Mouse (Mus musculus) hindbrain, embryonic 13.5 days (tissue): Measurements from ENCODE around the gene Plxdc2. TPM values are rescaled to one million over a fixed set of nuclear protein-coding genes. Genes with fewer than 3 reads are reported as not detected.

Source experiments
- ATAC-seq: fragments of 200-750 bp; cut with Nextera tagmentation; 2 replicates; pipeline ENCODE4 v1.8.0; 2017; ENCODE audit warnings: moderate TSS enrichment; ENCODE audit not compliant: low FRiP score
- H3K27ac ChIP-seq: fragments of 300-500 bp; sonication (generic); 2 replicates; pipeline ENCODE4 v1.5.1; 2015; ENCODE audit warnings: inconsistent platforms, mild to moderate bottlenecking, moderate library complexity
- H3K27me3 ChIP-seq: fragments of 300-500 bp; sonication (generic); 2 replicates; pipeline ENCODE4 v1.6.1; 2015; ENCODE audit warnings: mild to moderate bottlenecking, inconsistent platforms
- H3K36me3 ChIP-seq: fragments of 300-500 bp; sonication (generic); 2 replicates; pipeline ENCODE4 v1.6.1; 2015; ENCODE audit warnings: mild to moderate bottlenecking, inconsistent platforms
- H3K4me1 ChIP-seq: fragments of 300-500 bp; sonication (generic); replicated peaks from 2 replicates; pipeline ENCODE4 v1.6.1; 2015; ENCODE audit warnings: inconsistent platforms
- H3K4me2 ChIP-seq: fragments of 300-500 bp; sonication (generic); 2 replicates; pipeline ENCODE4 v1.6.1; 2015; ENCODE audit warnings: inconsistent platforms, mild to moderate bottlenecking, moderate library complexity
- H3K4me3 ChIP-seq: fragments of 300-500 bp; sonication (generic); 2 replicates; pipeline ENCODE4 v1.5.1; 2015; ENCODE audit warnings: mild to moderate bottlenecking, inconsistent platforms
- H3K9ac ChIP-seq: fragments of 300-500 bp; sonication (generic); 2 replicates; pipeline ENCODE4 v1.6.1; 2015; ENCODE audit warnings: mild to moderate bottlenecking, inconsistent platforms
- H3K9me3 ChIP-seq: fragments of 300-500 bp; sonication (generic); 2 replicates; pipeline ENCODE4 v1.6.1; 2016; ENCODE audit warnings: inconsistent platforms
- WGBS: fragments of 180-500 bp; shearing (Covaris S2); methylation state at CpG from one replicate; pipeline ENCODE4 v1.1.7; 2015; 5-methylcytosine and 5-hydroxymethylcytosine counted together
- polyA plus RNA-seq: library from polyadenylated mRNA; unstranded; fragments of >200 nt; fragmentation: Nextera tagmentation; extraction: Ambion mirVana; gene quantifications from 2 replicates; pipeline ENCODE4 v1.2.1, GENCODE M21; 2015

Gene Plxdc2
- polyA plus RNA-seq, 1 experiment from 2014 or later: 23.2 TPM

DNA sequence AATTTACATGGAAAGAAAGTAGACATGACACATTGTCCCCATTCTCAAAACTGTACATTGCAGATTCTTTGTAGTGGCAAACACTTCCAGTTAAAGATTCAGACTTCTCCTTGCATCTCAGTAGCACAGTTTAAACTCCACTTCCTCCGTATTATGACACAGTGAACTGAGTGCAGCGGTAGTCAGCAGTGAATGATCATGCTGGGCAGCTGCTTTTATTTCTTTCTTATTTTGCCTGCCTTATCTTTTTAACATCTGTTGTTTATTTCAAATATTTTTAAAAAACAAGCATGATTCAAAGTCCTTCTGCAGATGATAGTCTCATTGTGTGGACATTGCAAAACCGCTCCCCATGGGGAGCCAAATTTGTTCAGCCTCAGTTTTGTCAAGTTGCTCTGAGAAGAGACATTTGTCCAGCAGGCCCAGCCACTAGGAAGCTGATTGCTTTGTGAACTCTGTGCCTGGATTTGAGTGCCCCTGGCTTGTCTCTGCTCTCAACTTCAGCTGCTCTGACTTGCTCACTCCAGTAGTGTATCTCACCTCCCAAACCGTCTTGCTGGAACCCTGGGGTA, 9.8 kb downstream of the Plxdc2 start:
- Histone ChIP-seq H3K9ac (no peak overlapping the region), H3K36me3 (no peaks in the 10 kb centered on the region), H3K4me3 (no peak overlapping the region), H3K9me3 (no peaks in the 10 kb centered on the region), H3K27me3 (no peaks in the 10 kb centered on the region), H3K4me2 (no peak overlapping the region), H3K4me1 (no peaks in the 10 kb centered on the region; the same call in 1 of the 2 replicates), H3K27ac (no peak overlapping the region)
- ATAC-seq: no peak
- 64% methylated on average over 4 of the region's 4 CpGs for WGBS

DNA sequence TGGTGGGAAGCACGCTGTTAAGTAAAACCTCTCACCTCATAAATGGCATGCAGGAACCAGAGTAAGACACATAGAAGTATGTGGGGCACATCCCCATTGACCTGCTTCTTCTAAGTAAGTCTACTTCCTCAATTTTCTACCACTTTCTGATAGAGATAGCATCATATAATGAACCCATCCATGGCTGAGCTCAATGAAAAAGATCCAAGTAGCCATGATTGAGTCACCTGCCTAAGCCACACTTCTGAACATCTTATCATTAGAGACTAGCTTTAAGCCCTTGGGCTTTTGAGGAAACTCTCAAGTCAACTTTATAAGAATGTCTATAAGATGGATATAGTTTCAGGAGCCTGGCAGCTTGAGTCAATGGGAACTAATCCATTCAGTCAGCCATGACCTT, 14.3 kb downstream of the Plxdc2 start:
- Histone ChIP-seq H3K27ac (no peak overlapping the region), H3K36me3 (no peaks in the 10 kb centered on the region), H3K4me1 (no peaks in the 10 kb centered on the region), H3K4me3 (no peak overlapping the region), H3K27me3 (no peaks in the 10 kb centered on the region), H3K9me3 (no peaks in the 10 kb centered on the region), H3K9ac (no peak overlapping the region), H3K4me2 (no peak overlapping the region)
- 89% methylated on average over 1 of the region's 1 CpGs for WGBS
- no peak for ATAC-seq

DNA sequence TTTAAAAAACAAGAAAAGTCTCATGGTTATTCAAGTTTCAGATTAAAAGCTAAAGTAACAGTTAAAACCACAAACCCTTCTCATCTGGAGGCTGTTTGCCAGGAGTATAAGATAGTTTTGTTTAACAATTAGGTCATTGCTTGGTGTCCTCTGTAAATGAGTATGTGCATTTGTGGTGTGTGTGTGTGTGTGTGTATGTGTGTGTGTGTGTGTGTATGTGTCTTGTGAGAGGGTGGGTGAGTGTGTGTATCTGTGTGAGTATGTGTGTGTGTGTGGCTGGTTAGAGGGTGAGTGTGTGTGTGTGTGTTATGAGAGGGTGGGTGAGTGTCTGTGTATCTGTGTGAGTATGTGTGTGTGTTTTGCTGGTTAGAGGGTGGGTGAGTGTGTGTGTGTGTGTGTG, 18.2 kb downstream of the Plxdc2 start:
- H3K9me3 ChIP-seq: no peaks in the 10 kb centered on the region
- no peak for ATAC-seq
- H3K36me3 ChIP-seq: no peaks in the 10 kb centered on the region

DNA sequence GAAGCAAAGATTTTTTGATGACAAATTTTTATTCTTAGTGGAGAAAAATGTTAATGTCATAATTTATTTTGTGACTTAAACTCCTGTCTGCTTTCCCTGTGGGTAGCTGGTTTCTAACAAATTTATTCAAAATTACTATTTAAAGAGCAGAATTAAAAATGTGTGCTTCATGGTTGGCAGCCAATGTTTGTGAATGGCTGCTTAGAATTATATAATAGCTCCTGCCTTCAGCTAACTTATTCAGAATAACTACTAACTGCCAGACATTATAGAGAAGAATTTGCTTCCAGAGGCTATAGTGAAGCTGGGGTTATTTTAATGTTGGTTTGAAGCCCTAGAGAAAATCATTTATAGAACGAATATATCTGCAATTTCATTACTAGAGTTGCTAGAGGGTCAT, 30.1 kb downstream of the Plxdc2 start:
- Histone ChIP-seq H3K4me2 (no peak overlapping the region), H3K4me3 (no peak overlapping the region), H3K36me3 (no peaks in the 10 kb centered on the region), H3K9me3 (no peaks in the 10 kb centered on the region), H3K4me1 (no peaks in the 10 kb centered on the region), H3K9ac (no peak overlapping the region), H3K27ac (no peak overlapping the region), H3K27me3 (no peaks in the 10 kb centered on the region)
- no peak for ATAC-seq
- WGBS: 79% methylated on average over 1 of the region's 1 CpGs

More for the DNA sequence above, 18.2 kb downstream of the Plxdc2 start:
- Histone ChIP-seq H3K27me3 (no peaks in the 10 kb centered on the region), H3K4me3 (no peak overlapping the region), H3K9ac (no peak overlapping the region), H3K27ac (no peak overlapping the region), H3K4me1 (no peaks in the 10 kb centered on the region), H3K4me2 (no peak overlapping the region)

DNA sequence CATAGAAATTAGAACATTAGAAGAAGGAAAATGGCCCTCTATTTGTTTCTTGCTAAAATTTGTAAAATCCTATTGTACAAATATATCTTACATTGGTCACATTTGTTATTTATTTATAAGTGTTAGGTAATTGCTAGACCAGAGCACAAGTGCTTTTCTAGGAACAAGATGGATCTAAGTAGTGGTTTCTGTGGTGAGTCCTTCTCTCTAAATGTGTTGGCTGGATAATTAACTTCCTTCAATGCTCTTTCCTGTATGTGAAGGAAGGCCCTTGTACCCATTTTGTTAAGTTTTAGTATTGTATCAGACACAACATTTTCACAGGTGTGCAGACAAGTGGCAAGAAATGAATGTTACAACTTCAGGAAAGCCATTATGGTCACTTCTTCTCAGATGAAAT, 30.6 kb downstream of the Plxdc2 start:
- no peak overlapping the region for H3K27ac ChIP-seq
- H3K9me3 ChIP-seq: no peaks in the 10 kb centered on the region
- no peak overlapping the region for H3K4me3 ChIP-seq
- H3K9ac ChIP-seq: no peak overlapping the region
- no peak overlapping the region for H3K4me2 ChIP-seq
- H3K4me1 ChIP-seq: no peaks in the 10 kb centered on the region
- H3K36me3 ChIP-seq: no peaks in the 10 kb centered on the region
- no peaks in the 10 kb centered on the region for H3K27me3 ChIP-seq
- ATAC-seq: no peak

DNA sequence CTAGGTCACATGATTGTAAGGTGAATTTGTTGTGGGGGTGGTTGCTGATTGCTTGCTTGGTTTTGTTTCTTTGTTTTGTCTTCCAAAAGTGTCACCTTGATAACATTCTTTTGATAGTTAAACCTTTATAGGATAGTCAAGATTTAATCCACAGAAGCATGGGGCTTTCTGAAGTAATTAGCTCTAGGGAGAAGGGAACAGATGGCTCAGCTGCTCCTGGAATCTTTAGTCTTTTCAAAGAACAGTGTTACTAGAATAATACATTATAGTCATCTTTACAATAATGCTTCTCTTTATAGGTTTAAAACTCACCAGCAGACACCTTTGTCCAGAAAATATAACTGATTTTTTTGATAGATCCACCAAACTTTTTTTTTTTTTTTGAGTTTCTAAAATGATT, 31.7 kb downstream of the Plxdc2 start:
- no peak overlapping the region for H3K9ac ChIP-seq
- no peak overlapping the region for H3K4me3 ChIP-seq
- H3K4me2 ChIP-seq: no peak overlapping the region
- ATAC-seq: no peak
- H3K9me3 ChIP-seq: no peaks in the 10 kb centered on the region
- no peak overlapping the region for H3K27ac ChIP-seq
- H3K27me3 ChIP-seq: no peaks in the 10 kb centered on the region
- H3K4me1 ChIP-seq: no peaks in the 10 kb centered on the region
- H3K36me3 ChIP-seq: no peaks in the 10 kb centered on the region

DNA sequence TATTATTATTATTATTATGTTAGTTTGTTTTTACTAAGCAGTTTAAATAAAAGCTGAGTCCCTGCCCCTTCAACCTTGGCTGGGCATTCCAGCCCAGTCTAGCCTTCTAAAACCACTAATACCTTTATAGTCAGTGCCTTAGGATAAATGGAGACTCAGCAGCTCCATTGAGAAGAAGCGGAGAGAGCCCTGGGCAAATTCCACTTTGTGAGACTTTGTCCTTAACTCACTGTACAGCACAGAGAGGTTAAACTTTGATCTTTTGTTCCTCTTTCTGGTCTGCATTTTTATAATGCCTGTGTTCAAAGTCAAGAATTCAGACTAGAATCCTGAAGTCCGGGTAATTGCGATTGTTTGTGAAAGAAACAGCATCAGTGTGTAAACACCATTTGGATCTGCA, 41.4 kb downstream of the Plxdc2 start:
- H3K9ac ChIP-seq: no peak overlapping the region
- H3K36me3 ChIP-seq: no peaks in the 10 kb centered on the region
- no peaks in the 10 kb centered on the region for H3K9me3 ChIP-seq
- no peak overlapping the region for H3K4me2 ChIP-seq
- no peaks in the 10 kb centered on the region for H3K4me1 ChIP-seq
- H3K27me3 ChIP-seq: no peaks in the 10 kb centered on the region
- WGBS: 89% methylated on average over 3 of the region's 3 CpGs
- no peak overlapping the region for H3K4me3 ChIP-seq
- H3K27ac ChIP-seq: no peak overlapping the region
- ATAC-seq: no peak

DNA sequence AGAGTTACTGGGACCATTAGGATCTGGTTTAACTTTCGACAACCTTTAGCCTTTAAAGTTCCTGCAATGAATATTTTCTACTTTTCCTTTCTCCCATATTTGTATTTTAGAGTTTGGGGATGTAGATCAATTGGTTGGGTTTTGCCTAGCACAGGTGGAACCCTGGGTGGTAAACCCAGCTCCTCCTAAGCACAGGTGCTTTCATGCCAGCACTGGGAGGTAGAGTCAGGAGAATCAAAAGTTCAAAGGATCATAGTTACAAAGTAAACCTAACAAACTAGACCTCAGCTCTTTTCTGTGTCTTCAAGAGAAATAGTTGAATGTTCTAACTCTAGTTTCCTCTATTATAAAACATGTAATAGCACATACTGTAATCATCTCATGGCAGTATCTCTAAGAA, 41.9 kb downstream of the Plxdc2 start:
- Histone ChIP-seq H3K4me1 (no peaks in the 10 kb centered on the region), H3K9ac (no peak overlapping the region), H3K4me3 (no peak overlapping the region), H3K4me2 (no peak overlapping the region), H3K27ac (no peak overlapping the region), H3K36me3 (no peaks in the 10 kb centered on the region), H3K9me3 (no peaks in the 10 kb centered on the region), H3K27me3 (no peaks in the 10 kb centered on the region)
- WGBS: 98% methylated on average over 1 of the region's 1 CpGs
- no peak for ATAC-seq

DNA sequence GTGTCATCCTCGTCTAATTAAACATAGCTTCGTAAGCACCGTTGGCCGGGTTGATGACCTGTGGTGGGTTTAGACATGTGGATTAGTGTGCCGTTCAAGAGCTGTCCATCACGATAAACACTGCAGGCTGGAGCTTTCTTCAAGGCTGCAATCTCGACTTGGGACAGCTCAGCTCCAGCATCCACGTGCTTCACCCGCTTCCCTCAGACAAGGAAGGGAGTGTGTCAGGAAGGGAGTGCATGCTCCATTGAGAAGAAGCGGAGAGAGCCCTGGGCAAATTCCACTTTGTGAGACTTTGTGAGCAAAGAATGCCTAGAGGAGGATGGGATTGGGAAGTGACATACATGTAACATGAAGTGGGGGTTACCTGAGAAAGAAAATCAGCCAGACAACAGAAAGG, 42.8 kb downstream of the Plxdc2 start:
- no peaks in the 10 kb centered on the region for H3K9me3 ChIP-seq
- 80% methylated on average over 10 of the region's 10 CpGs for WGBS
- ATAC-seq: no peak
- no peak overlapping the region for H3K9ac ChIP-seq
- H3K36me3 ChIP-seq: no peaks in the 10 kb centered on the region
- H3K4me2 ChIP-seq: no peak overlapping the region
- no peaks in the 10 kb centered on the region for H3K4me1 ChIP-seq
- no peak overlapping the region for H3K27ac ChIP-seq
- no peak overlapping the region for H3K4me3 ChIP-seq
- no peaks in the 10 kb centered on the region for H3K27me3 ChIP-seq

DNA sequence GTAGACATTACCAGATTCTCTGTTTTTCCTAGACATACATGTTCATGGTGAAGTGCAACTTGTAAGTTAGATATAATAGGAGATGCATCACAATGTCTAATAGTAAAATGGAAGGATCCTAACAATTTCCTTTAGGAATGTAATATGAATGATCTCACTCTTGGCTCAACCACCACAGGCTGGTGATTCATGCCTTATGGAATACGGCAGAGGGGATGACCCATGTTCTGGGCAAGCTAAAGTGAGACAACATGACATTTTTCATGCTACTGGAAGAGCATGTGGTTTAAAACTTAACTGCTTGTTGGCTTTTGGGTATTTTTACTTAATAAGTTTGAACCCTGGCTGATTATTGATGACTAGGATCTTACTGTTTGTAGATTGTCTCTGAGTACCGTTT, 50.4 kb downstream of the Plxdc2 start:
- Histone ChIP-seq H3K4me3 (no peak overlapping the region), H3K36me3 (no peaks in the 10 kb centered on the region), H3K4me1 (no peaks in the 10 kb centered on the region), H3K27me3 (no peaks in the 10 kb centered on the region), H3K4me2 (no peak overlapping the region), H3K27ac (no peak overlapping the region), H3K9ac (no peak overlapping the region), H3K9me3 (no peaks in the 10 kb centered on the region)
- ATAC-seq: no peak
- WGBS: 83% methylated on average over 2 of the region's 2 CpGs

DNA sequence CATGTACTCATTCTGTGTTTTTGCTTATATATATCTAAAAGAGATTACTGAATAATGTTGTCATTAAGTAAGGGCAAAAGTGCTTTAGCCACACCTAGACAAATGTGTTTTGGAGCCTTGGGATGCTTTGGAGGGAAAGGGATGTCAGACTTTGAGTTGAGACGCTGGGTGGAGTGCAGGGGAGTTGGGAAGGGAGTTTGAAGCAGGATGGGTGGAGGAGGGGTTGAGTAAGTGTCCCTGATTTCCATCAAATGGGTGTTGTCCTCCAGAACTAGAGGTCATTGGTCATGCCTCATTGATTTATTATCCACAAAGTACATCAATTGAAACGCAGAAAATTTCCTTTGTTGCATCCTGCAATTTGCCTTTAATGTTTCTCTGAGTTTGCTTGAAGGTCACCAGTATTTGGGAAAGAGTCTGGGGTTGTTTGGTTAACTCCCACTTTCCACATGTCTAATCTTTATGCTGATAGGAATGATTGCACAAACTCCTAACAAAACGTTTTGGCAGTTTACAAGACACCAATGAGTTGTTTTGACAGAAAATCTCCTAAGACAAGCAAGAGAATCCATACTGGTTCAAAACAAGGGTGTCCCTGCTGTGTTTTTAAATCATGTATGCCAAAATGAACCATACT, 58.4 kb downstream of the Plxdc2 start:
- H3K9ac ChIP-seq: no peak overlapping the region
- H3K27ac ChIP-seq: no peak overlapping the region
- ATAC-seq: no peak
- 45% methylated on average over 3 of the region's 3 CpGs for WGBS
- H3K4me2 ChIP-seq: no peak overlapping the region
- no peaks in the 10 kb centered on the region for H3K4me1 ChIP-seq
- H3K4me3 ChIP-seq: no peak overlapping the region
- H3K9me3 ChIP-seq: no peaks in the 10 kb centered on the region
- H3K27me3 ChIP-seq: no peaks in the 10 kb centered on the region
- no peaks in the 10 kb centered on the region for H3K36me3 ChIP-seq

DNA sequence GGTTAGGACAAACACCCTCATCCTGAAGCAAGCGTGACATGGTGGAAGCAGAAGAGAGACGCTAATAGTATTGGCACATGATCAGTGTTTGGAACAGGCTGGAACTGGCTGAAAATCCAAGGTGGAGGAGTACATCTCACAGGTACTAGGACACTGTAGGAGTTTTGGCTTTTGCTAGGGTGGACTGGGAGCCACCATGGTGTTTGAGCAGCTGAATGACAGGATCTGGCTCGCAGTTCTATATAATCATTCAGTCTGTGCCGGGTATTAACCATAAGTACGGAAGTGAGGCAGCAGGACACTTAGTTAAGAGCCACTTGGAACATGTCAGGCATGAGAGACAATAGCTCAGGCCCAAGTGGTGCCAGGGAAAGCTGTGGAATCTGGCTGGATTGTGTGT, 82.9 kb downstream of the Plxdc2 start:
- Histone ChIP-seq H3K9ac (no peak overlapping the region), H3K27ac (no peak overlapping the region), H3K4me3 (no peak overlapping the region), H3K4me2 (no peak overlapping the region), H3K9me3 (no peaks in the 10 kb centered on the region), H3K36me3 (no peaks in the 10 kb centered on the region), H3K27me3 (no peaks in the 10 kb centered on the region), H3K4me1 (no peaks in the 10 kb centered on the region)
- whole genome bisulfite sequencing: 93% methylated on average over 5 of the region's 5 CpGs
- ATAC-seq: no peak

DNA sequence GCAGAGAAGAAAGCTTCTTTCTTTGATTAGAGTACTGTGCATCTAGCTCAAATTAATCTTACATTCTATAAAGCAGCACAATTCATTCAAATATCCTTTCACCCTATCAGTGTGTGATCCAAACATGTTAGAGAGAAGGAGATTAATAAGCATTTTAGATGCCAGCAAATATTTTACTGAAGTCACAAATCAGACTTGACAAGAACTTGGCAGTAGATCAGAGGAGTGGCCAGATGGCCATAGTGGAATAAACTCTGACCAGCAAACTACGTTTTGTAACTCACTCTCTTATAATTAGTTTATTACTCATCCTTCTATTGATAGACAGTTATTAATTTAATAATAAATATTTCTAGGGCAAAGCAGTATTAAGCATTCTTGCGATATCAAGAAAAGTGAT, 86.5 kb downstream of the Plxdc2 start:
- ATAC-seq: no peak
- H3K9me3 ChIP-seq: no peaks in the 10 kb centered on the region

More for the DNA sequence above, 86.5 kb downstream of the Plxdc2 start:
- 76% methylated on average over 2 of the region's 2 CpGs for WGBS
- no peak overlapping the region for H3K9ac ChIP-seq
- no peaks in the 10 kb centered on the region for H3K36me3 ChIP-seq
- H3K4me3 ChIP-seq: no peak overlapping the region
- H3K27ac ChIP-seq: no peak overlapping the region
- no peaks in the 10 kb centered on the region for H3K27me3 ChIP-seq
- no peaks in the 10 kb centered on the region for H3K4me1 ChIP-seq
- H3K4me2 ChIP-seq: no peak overlapping the region
